Comparison of ENCODE assay signal across 13 mouse cellular contexts in genomic region chr2:167430737-167431417, GRCm38 (mm10). TPM values are rescaled to one million over a fixed set of nuclear protein-coding genes. Genes with fewer than 3 reads are reported as not detected.
DNase-seq lines count a peak whose midpoint lies in the region; ATAC-seq and TF ChIP-seq lines count a peak whose summit lies in the region.
"Had no signal": no experiment of that assay in that cellular context is flagged by ENCODE, and none has a peak within 500 bp of the region (broad histone marks: within the 10 kb centered on the region; RNA-seq: fewer than 3 reads in every experiment).

No protein-coding gene starts in this region.

- 73% methylated on average over 9 of the region's 9 CpGs for WGBS in kidney, adult 2 months
- WGBS in embryonic facial prominence, embryonic 12.5 days = 66% methylated on average over 9 of the region's 9 CpGs
- 55% methylated on average over 9 of the region's 9 CpGs for WGBS in liver, embryonic 16.5 days (ENCODE audit: insufficient replicate concordance)
- 77% methylated on average over 9 of the region's 9 CpGs for WGBS in forebrain, embryonic 14.5 days

- TF ChIP-seq POLR2A in kidney, adult 2 months (IDR thresholded peaks at IDR 0.05; ENCODE audit: low read depth, low read length) = no peak

- H3K27ac ChIP-seq in kidney, adult 2 months (ENCODE audit: insufficient read depth, low read depth, low read length) = peak overlapping the region; percentile 75
- no peak overlapping the region for H3K27ac ChIP-seq in embryonic facial prominence, embryonic 12.5 days
- H3K27ac ChIP-seq in liver, embryonic 16.5 days (ENCODE audit: low read length) = peak overlapping the region; percentile 95
- no peak overlapping the region for H3K27ac ChIP-seq in forebrain, embryonic 14.5 days (ENCODE audit: low read depth, low read length)
- H3K27ac ChIP-seq: hindbrain, embryonic 12.5 days; limb, embryonic 13.5 days; neural tube, embryonic 15.5 days had no signal

- peaks cover 9% of the 10 kb centered on the region; the same call in 1 of the 2 replicates for H3K36me3 ChIP-seq in kidney, adult 2 months (ENCODE audit: control insufficient read depth, insufficient read depth, low read length)
- peaks cover 45% of the 10 kb centered on the region for H3K36me3 ChIP-seq in embryonic facial prominence, embryonic 12.5 days
- H3K36me3 ChIP-seq in liver, embryonic 16.5 days (ENCODE audit: control insufficient read depth, insufficient read depth) = peaks cover 42% of the 10 kb centered on the region
- peaks cover 61% of the 10 kb centered on the region for H3K36me3 ChIP-seq in forebrain, embryonic 14.5 days (ENCODE audit: control insufficient read depth, insufficient read depth, low read length)

- H3K27me3 ChIP-seq in kidney, adult 2 months (replicated peaks; ENCODE audit: control insufficient read depth, insufficient read depth, low read length) = no peaks in the 10 kb centered on the region
- H3K27me3 ChIP-seq in embryonic facial prominence, embryonic 12.5 days = no peaks in the 10 kb centered on the region
- no peaks in the 10 kb centered on the region for H3K27me3 ChIP-seq in liver, embryonic 16.5 days (ENCODE audit: control insufficient read depth, insufficient read depth, low read depth, low read length)
- H3K27me3 ChIP-seq in forebrain, embryonic 14.5 days (replicated peaks; ENCODE audit: control insufficient read depth, insufficient read depth, low read length) = no peaks in the 10 kb centered on the region
- H3K27me3 ChIP-seq: hindbrain, embryonic 12.5 days; limb, embryonic 13.5 days; neural tube, embryonic 15.5 days had no signal

- 0 out of 2 replicates have a peak overlapping the region, but pooled peaks have one; percentile 30 for H3K9ac ChIP-seq in embryonic facial prominence, embryonic 12.5 days
- peak overlapping the region; percentile 62 for H3K9ac ChIP-seq in liver, embryonic 16.5 days (ENCODE audit: low read depth, low read length)
- H3K9ac ChIP-seq in forebrain, embryonic 14.5 days (ENCODE audit: low read length) = no peak overlapping the region
- H3K9ac ChIP-seq: hindbrain, embryonic 12.5 days; limb, embryonic 13.5 days; neural tube, embryonic 15.5 days had no signal

- H3K4me2 ChIP-seq in embryonic facial prominence, embryonic 12.5 days (replicated peaks) = no peak overlapping the region
- peak overlapping the region; percentile 41 for H3K4me2 ChIP-seq in liver, embryonic 16.5 days (ENCODE audit: low read depth, low read length)
- no peak overlapping the region for H3K4me2 ChIP-seq in forebrain, embryonic 14.5 days (ENCODE audit: low read length)
- H3K4me2 ChIP-seq: hindbrain, embryonic 12.5 days; limb, embryonic 13.5 days; neural tube, embryonic 15.5 days had no signal

- DNase-seq in kidney, adult 2 months = no peak
- DNase-seq in kidney, postnatal 25 days = no peak
- DNase-seq in ES-CJ7 (ENCODE audit: low read depth, low spot score) = peak; percentile 32
- no peak for DNase-seq in thymus, postnatal 10 days (ENCODE audit: low spot score in 2 of 2)
- no peak for DNase-seq in forebrain, embryonic 14.5 days (ENCODE audit: low spot score)
- DNase-seq: adrenal gland, postnatal 36 days; right cerebral cortex, adult 18-20 months had no signal

- no peak for ATAC-seq in embryonic facial prominence, embryonic 12.5 days (ENCODE audit: insufficient number of reproducible peaks, insufficient read depth, low FRiP score, low TSS enrichment)
- peak; percentile 92 for ATAC-seq in liver, embryonic 16.5 days (ENCODE audit: low read depth)
- ATAC-seq in CD4-positive, CD25-positive, alpha-beta regulatory T cell, adult 4 months = no peak
- no peak for ATAC-seq in forebrain, embryonic 14.5 days

- H3K4me3 ChIP-seq in kidney, adult 2 months (ENCODE audit: insufficient read depth, low read depth, low read length) = no peak overlapping the region
- H3K4me3 ChIP-seq in embryonic facial prominence, embryonic 12.5 days = no peak overlapping the region
- peak overlapping the region; percentile 16; the same call in 1 of the 2 replicates for H3K4me3 ChIP-seq in liver, embryonic 16.5 days (ENCODE audit: low read depth, low read length)
- H3K4me3 ChIP-seq in forebrain, embryonic 14.5 days (ENCODE audit: low read depth, low read length) = no peak overlapping the region
- H3K4me3 ChIP-seq: hindbrain, embryonic 12.5 days; limb, embryonic 13.5 days; neural tube, embryonic 15.5 days had no signal

- TF ChIP-seq CTCF in kidney, adult 2 months (conservative IDR thresholded peaks at IDR 0.05; ENCODE audit: insufficient read depth, insufficient read length, low read depth, low read length) = no peak

- H3K4me1 ChIP-seq in kidney, adult 2 months (ENCODE audit: control insufficient read depth, insufficient read depth, low read length) = peaks cover 15% of the 10 kb centered on the region; the same call in 1 of the 2 replicates
- no peaks in the 10 kb centered on the region for H3K4me1 ChIP-seq in embryonic facial prominence, embryonic 12.5 days
- H3K4me1 ChIP-seq in liver, embryonic 16.5 days (ENCODE audit: control insufficient read depth, low read depth, low read length) = peaks cover 25% of the 10 kb centered on the region
- no peaks in the 10 kb centered on the region for H3K4me1 ChIP-seq in forebrain, embryonic 14.5 days (ENCODE audit: control insufficient read depth, insufficient read depth, low read length)
- H3K4me1 ChIP-seq: hindbrain, embryonic 12.5 days; limb, embryonic 13.5 days; neural tube, embryonic 15.5 days had no signal

- H3K9me3 ChIP-seq in embryonic facial prominence, embryonic 12.5 days = no peaks in the 10 kb centered on the region
- H3K9me3 ChIP-seq in liver, embryonic 16.5 days (replicated peaks; ENCODE audit: control insufficient read depth, low read length) = no peaks in the 10 kb centered on the region
- H3K9me3 ChIP-seq in forebrain, embryonic 14.5 days (replicated peaks; ENCODE audit: control insufficient read depth, low read length) = no peaks in the 10 kb centered on the region
- H3K9me3 ChIP-seq: hindbrain, embryonic 12.5 days; limb, embryonic 13.5 days; neural tube, embryonic 15.5 days had no signal

RNA-seq across cellular contexts. Expression of gene Slc9a8, which starts 9.4 kb away (rescaled TPM):
- 226 and 357 TPM in 2 replicates for polyA plus RNA-seq in kidney, adult 2 months (2012; rRNA removed)
- polyA plus RNA-seq in embryonic facial prominence, embryonic 12.5 days (2016; fragmentation: Nextera tagmentation; extraction: Ambion mirVana) = 23.3 and 24.1 TPM in 2 replicates
- polyA plus RNA-seq in liver, embryonic 16.5 days (2015; fragmentation: Nextera tagmentation; extraction: Ambion mirVana) = 14.7 and 15.1 TPM in 2 replicates
- polyA plus RNA-seq in CD4-positive, CD25-positive, alpha-beta regulatory T cell, adult 4 months (2017; shearing (Covaris generic)) = 10 to 100 TPM; 42.4 to 75.1 TPM
- 13.8 and 15.9 TPM in 2 replicates for polyA plus RNA-seq in forebrain, embryonic 14.5 days (2014; fragmentation: Nextera tagmentation; extraction: Ambion mirVana)

Comparison
In these comparisons a context has a peak if more than half of its experiments do, and no peak if none do; other contexts are left out.
1. H3K27ac ChIP-seq: peak in kidney, adult 2 months (single experiment) and liver, embryonic 16.5 days (single experiment); none in embryonic facial prominence, embryonic 12.5 days (single experiment) and forebrain, embryonic 14.5 days (single experiment).